Mouse (Mus musculus): ENCODE data around the gene Gm29666.

Gene Gm29666

DNA sequence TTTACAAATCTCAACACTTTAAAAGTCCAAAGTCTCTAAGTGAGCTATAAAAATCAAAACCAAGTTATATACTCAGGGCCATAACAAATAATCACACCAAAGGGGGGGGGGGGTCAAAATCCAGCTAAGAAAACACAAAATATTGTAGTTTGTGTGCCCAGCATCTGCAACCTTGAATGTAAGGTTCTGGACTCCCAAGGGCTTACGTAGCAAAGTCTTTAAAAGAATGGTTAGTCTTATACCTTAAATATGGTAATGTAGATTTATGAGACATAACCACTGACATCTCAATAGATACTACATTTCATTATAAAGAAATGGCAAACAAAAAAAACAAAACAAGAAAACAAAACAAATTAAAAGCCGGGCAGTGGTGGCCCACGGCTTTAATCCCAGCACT, at the start of gene Gm29666:
Gene Gm29666 (minus strand): TSS at position 101 of the 400 bp plus-strand sequence.
- no peak for DNase-seq (ENCODE audit: extremely low spot score, low read depth, low spot score)

DNA sequence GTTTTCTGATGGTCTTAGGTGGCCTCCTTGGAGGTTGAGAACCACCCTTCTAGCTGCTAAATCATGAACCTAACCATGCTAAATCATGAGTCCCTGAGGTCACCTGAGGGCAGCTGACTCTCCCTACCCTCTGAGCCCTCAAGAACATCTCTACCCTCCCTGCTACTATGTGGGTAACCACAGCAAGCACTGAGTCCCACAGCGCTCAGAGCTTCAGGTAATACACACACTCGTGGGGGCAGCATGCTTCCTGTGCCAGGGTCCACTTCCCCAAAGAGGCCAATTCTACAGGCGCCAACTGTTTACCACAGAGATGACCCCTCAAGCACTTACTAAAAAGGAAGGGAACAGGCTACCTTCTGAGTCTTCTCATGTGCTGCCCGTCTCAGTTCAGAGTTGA, 48.7 kb upstream of the Gm29666 start:
- DNase-seq (ENCODE audit: extremely low spot score, low read depth, low spot score): no peak

DNA sequence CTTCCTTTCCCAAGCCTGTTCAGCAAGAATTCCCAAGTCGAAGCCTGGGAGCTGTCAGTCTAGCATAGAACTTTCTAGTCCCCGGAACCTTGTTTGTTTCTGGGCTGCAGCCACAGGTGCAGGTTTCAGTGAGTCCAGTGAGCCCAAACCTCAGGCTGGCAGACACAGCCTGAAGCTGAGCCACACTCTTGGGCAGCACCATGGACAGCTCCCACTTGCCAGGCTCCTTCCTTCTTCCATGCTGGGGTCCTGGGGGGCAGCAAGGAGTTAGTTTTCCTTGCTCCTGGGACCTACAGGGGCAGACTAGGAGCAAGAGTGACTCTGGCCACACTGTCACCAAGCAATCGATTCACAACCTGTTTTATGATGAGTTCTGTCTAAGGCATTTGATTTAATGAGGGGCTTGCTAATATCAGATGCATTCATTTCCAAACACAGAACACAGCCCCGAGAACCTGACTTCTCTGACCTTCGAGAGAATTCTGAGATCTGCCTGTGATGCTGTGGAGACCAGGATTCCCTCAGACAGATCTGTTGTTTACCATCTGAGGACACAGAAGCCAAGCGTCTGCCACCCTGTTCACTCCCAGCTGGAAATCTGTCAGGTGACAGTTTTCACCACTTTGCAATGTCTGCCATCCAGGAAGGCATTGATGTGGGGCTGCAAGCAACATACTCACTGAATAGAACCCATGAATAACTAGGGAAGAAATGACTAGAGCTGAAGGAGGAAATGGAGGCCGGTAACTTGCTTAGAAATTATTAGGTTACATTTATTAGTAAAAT, 45.9 kb upstream of the Gm29666 start:
- DNase-seq (ENCODE audit: extremely low spot score, low read depth, low spot score): peak; percentile 49

DNA sequence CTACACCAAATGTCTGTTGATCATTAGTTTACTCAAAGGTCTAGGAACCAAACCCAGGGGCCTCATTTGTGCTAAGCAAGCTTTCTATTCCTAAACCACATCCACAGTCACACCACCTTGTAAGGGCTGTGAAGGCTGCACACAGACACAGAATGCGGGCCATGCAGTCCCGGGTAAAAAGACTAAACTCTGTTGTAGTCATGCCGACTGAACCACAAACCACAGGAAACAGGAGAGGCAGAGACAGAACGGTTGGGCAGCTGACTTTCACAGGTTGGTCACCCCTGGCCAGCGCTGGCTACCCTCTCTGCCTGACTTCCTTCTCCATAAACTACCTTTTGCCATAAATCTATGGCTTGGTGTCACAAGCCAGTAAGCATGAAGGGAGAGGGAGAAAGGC, 44.9 kb upstream of the Gm29666 start:
- DNase-seq (ENCODE audit: extremely low spot score, low read depth, low spot score): no peak

DNA sequence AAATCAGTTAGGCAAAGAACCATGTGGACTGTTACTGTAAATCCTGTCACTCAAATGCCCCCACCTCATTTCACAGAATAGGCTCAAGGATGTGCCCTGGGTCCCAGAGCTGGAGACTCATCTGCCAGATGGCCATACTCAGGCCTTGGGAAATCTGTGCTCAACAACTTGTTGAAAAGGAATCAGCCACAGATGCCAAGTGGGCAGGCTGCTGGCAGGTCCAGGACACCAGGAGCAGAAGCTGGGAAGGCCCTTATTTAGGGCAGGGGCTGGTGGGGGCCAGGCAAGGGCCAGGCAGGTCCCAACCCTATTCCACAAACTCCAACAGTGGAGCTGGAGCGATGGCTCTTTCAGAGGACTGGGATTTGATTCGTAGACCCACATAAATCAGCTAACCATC, 42.7 kb upstream of the Gm29666 start:
- DNase-seq (ENCODE audit: extremely low spot score, low read depth, low spot score): no peak

DNA sequence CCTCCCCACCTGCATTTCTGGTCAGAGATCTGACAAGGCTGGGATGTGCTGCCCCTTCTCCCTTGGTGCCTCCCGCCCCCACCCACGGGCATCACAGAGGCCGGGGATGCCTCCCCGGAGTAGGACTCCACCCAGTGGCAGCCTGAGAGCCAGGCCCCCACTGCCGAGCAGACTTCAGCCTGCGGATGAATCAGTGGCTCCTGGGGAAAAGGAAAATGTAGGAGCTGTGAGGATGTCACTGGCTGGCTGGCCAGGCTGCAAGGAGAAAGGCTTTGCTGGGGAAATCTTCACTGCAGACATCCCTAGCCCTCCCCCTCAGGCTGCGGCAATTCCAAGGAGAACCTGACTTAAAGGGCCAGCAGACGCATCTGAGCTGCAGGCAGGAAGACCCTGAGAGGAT, 40.9 kb upstream of the Gm29666 start:
- DNase-seq (ENCODE audit: extremely low spot score, low read depth, low spot score): no peak

DNA sequence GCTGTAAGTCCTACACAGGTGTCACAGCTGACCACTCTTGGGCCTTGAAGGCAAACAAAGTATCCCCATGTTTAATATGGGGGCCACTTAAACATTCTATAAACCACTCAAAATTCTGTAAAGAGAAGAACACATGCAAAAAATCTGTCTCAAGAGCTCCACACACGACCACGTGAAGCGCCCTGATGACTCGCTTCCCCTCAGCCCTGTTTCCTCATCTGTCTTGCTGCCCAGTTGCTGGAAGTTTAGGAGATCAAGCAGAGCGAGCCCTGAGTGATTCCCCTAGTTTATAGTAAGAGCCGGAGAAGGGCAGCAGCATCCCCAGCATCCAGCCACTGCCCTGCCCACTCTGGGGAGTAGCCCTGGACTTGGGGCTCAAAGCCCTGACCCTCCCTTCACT, 40.1 kb upstream of the Gm29666 start:
- no peak for DNase-seq (ENCODE audit: extremely low spot score, low read depth, low spot score)

DNA sequence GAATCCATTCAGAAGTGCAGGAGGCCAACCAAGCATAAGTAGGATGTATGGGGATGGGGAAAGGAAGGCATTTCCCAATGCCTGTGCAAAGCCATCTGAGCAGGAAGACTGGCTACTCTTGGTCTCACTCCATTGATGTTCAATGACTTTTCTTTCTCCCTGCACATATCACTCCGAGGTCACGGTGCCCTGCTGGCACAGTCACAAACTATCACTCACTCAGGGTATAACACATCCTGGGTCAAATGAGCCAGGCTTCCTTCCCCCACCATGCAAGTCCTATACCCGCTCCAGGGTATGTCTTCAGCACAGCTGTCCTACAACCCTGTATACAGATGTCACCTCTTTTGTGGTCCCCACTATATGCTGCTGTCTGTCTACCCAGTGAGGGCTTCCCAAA, 38.5 kb upstream of the Gm29666 start:
- DNase-seq (ENCODE audit: extremely low spot score, low read depth, low spot score): no peak

DNA sequence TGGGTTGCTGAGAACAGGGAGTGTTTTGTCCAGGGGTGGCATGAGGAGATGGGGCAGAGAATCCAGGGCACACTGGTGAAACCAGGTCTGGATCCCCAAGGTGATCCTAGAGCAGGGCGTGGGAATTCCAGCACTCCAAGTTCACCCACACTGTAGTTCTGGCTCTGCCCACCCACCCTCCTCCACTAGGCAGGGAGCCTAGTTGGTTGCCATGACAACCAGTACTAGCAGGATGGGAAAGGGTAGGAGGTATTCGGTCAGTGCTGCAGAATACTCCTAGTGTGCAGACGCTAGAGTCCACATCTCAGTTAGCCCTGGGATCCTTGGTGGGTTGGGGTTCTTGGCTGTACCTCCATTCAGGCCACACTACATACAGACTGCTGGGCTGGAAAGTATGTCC, 38.0 kb upstream of the Gm29666 start:
- DNase-seq (ENCODE audit: extremely low spot score, low read depth, low spot score): no peak

DNA sequence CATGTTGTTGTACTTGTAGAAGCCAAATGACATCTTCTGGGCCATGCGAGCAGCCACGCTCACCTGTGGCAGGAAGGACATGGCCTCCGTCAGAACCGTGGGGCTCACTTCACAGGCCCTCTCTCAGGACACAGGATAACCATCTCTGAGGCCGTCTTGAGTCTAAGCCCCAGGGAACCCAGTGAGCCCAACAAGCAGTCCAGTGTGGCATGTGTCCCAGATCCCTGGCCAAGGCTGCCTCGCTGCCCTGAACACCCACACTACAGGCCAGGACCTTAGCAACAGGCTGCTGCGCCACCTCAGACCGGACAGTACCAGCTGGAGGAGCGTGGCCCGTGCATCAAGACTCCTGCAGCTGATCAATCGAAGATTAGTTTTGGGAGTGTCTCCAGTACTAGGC, 33.4 kb upstream of the Gm29666 start:
- no peak for DNase-seq (ENCODE audit: extremely low spot score, low read depth, low spot score)

DNA sequence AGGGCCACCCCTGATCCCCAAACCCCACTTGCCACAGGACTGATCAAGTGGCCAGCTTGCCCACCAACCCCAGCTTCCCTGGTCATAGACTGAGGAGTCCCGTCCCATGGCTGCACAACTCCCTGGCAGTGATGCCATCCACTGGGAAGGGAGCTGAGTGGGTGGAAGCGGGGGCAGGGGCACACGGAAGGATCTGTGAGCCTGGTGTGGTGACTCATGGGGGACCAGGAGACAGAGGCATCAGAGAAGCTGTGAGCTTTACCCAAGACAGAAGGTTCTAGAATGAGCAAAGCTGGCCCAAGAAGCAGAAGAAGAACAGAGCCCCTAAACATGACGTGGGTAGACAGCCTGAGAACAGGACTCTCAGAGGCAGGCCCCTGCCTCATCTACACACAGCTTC, 30.2 kb upstream of the Gm29666 start:
- DNase-seq (ENCODE audit: extremely low spot score, low read depth, low spot score): no peak

DNA sequence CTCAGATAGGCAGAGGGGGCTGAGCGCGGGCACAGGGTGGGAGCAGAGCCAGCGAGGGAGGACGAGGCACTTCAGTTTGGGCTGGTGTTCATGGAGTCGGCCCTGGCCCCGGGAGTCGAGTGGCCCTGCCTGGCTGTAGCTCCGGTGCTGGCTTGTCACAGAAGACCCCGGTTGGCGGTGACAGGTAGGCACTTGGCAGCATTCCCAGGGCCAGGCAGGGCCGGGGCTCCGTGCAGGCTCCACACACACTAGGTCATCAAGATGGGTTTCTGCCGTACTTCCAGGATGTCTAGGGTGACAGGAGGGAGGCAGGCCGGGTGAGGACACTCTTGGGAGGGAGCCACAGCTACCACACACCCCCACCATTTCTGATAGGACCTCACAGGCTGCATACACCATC, 29.2 kb upstream of the Gm29666 start:
- no peak for DNase-seq (ENCODE audit: extremely low spot score, low read depth, low spot score)

DNA sequence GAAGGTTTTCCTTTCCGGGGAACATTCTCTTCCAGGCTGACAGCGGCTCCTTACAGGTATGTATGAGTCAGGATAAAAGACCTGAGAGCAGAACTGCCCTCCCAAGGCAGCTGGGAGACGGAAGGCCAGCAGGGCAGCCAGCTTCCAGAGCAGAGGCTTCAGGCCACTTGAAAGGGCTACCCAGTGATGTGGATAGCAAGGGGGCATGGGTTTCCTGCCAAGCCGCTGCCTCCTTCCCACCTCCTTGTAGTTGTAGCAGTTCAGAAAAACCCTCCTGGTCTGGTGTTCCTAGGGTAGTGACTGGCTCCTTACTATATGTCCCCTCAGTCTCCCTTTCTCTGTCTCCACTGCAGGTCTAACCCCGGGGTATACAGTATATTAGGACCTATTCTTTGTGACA, 24.5 kb upstream of the Gm29666 start:
- no peak for DNase-seq (ENCODE audit: extremely low spot score, low read depth, low spot score)

DNA sequence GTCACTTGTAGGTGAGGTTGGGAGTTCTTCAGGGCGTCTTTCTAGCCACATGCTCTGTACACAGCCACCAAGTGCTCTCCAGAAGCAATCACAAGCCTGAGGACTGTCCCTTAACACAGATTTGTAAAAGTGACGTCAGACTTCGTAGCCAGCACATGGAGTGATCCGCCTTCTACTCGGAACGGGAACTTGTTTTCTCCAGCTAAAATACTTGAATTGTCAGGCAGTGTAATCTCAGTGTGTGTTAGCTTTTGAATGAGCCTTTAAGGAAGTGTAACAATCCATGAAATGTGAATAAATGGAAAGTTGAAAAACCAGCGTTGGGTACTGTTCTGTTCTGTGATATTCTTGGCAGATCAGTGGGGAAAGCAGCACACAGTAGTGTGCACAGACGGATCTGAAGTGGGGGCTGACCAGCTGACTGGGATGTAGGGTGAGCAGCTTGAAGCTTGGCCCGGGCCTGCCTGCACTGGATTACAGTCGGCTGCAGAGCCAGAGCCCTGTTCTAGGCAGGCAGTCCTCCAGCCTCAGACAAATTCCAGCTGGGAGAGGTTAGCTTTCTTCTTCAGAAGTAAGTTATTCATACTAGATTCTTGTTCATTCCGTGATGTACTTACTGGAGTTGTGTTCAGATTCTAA, 22.9 kb upstream of the Gm29666 start:
- DNase-seq (ENCODE audit: extremely low spot score, low read depth, low spot score): no peak

DNA sequence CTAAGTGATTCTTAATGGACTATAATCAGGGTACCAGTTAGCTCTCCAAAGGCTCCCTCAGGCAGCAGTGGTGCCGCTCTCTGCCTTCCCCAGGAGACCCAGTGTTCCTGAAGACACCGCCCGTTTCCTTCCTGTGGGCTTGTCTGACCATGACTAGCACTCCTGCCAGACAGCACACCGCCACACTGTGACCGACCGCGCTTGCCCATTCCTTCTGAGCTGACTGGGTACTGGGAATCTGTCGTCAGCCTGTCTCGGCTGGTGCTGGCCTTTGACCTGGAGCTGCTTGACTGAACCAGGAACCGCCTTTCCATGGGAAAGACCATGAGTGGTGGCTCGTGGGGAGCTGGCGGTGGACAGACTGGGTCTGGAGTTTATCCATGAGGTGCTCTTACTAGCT, 20.3 kb upstream of the Gm29666 start:
- DNase-seq (ENCODE audit: extremely low spot score, low read depth, low spot score): no peak

DNA sequence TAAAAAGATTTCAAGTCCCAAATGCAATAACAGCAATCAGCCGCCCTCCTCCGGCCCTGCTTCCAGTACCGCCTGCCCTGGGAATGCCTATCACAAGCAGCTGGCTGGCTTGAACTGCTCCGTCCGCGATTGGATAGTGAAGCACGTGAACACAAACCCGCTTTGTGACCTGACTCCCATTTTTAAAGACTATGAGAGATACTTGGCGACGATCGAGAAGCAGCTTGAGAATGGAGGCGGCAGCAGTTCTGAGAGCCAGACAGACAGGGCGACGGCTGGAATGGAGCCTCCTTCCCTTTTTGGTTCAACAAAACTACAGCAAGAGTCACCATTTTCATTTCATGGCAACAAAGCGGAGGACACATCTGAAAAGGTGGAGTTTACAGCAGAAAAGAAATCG, 15.1 kb upstream of the Gm29666 start:
- no peak for DNase-seq (ENCODE audit: extremely low spot score, low read depth, low spot score)

DNA sequence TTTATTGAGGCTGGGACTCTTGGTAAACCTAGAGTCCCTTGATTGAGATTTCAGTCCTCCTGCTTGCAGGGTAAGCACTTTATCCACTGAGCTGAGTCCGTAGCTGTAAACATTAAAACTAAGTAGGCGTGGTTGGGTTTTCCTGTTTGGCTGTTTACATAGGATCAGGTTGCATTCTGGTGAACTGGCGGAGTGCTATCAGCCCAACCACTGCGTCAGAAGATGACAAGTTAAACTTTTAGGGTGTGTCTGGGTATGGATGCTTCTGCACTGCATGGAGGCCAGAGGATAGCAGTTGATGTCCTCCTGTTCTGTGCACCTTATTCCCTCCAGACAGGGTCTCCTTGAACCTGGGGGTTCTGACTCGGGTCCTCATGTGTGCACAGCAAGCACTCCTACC, 12.5 kb upstream of the Gm29666 start:
- DNase-seq (ENCODE audit: extremely low spot score, low read depth, low spot score): no peak

DNA sequence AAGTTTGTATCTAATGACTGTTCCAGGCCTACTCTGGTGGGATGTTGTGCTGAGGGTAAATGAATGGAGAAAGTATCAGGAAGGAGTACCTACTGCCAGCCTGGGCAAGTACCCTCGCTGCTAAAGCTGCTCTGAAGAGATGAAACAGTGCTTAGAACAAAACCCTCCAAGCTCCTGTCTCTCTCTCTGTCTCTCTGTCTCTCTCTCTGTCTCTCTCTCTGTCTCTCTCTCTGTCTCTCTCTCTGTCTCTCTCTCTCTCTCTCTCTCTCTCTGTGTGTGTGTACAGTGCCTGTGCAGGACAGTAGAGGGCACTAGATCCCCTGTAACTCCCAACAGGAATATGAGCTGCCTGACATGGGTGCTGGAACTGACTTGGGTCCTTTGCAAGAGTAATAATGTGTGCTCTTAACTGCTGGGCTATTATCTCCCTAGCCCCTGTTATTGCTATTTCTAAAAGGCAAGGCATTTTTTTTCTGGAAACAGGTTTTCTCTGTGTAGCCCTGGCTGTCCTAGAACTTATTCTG, 5.7 kb upstream of the Gm29666 start:
- no peak for DNase-seq (ENCODE audit: extremely low spot score, low read depth, low spot score)

DNA sequence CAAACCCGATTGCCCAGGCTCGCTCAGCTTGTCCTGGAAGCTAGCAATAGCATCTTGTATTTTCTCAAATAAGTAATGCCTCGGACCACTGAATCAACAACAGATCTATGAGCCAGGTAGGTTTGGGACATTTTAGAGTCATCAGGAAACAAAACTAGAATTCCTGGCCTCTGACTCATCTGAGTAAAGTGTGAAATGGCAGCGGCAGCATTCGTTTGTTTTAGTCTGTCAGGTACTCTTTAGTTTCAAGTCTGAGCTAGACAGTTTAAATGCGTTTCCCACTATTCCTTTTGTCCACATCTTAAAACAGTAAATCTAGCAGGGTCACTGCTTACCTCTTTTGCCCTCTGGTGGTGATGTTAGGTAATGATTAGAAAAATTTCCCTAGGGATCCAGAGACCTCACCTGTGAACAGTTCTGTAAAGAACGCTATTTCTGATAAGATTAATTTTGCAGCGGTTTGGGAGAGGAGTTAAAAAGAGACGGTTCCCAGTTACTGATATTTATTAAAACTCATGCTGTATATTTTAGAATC, 5.0 kb upstream of the Gm29666 start:
- peak; percentile 62 for DNase-seq (ENCODE audit: extremely low spot score, low read depth, low spot score)

DNA sequence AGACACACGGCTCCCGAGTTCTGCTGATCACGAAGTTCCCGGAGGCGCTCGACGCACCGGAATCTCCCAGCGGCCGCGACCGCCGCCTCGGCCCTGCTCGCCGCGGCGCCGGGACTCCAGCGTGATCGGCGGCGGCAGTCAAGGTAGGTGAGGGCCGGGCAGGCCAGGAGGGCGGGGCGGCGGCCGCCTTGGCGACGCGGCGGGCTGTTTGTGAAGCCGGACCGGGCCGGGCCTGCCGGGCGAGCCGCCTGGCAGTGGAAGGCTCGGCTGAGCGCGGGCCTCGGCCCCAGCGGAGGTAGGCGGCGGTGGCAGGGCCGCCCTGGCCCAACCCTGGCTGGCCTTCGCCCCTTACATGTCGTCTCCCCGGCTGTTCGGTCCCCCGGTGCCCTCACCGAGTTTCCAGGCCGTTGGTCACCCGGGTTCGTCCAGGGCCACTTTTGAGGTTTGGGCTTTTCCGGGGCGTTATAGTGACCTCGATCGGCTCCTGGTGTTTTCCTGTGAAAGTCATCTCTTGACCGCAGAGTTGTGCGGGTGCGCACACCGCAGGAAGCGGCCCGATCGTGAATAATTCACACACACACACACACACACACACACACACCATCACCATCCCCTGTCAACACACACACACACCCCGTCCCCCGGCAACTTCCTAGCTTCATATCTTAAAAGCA, 3.8 kb upstream of the Gm29666 start:
- DNase-seq (ENCODE audit: extremely low spot score, low read depth, low spot score): no peak

DNA sequence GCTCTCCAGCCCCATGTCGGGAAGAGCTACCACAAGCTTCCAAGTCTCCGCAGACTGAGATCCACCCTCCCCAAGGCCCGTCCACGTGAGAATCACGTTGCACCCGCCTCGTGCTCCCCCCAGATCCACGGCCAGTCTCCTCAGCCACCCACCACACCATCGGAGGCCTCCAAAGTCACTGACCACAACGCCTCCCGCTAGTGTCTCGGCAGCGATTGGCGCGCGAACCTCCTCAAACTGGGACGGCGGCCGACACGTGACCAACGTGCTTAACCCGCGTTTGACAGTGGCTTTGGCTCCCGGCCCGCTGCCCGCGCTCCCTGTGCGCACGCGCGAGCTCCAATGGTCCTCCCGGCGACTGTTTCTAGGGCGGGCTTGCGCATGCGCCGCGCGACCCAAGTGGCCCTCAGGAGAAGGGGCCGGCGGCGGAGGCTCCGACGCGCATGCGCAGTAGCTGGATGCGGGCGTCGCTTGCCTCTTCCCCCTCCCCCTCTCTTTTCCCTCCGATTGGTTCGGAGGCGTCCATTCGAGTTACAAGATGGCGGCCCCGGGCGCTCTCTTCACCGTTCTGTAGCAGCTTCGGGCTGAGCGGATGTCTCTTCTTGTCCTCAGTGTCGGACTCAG, 3.2 kb upstream of the Gm29666 start, which contains the start of gene Nup50:
Gene Nup50 (plus strand): TSS at position 528 of the 624 bp plus-strand sequence.
- DNase-seq (ENCODE audit: extremely low spot score, low read depth, low spot score): peak; percentile 93

Data from hindlimb bud, embryonic 11.5 days (tissue).